Mouse (Mus musculus) liver, embryonic 15.5 days (tissue): ENCODE results near the gene Scel. TPM values are rescaled to one million over a fixed set of nuclear protein-coding genes. Genes with fewer than 3 reads are reported as not detected.

ENCODE experiments used
- ATAC-seq: fragments of 200-750 bp; cut with Nextera tagmentation; 2 replicates; pipeline ENCODE4 v1.8.0; 2017; ENCODE audit warnings: moderate number of reproducible peaks, mild to moderate bottlenecking, moderate library complexity; ENCODE audit not compliant: insufficient read depth
- H3K27ac ChIP-seq: fragments of 300-500 bp; sonication (generic); replicated peaks from 2 replicates; pipeline ENCODE4 v1.5.1; 2015; ENCODE audit warnings: mild to moderate bottlenecking, inconsistent platforms
- H3K27me3 ChIP-seq: fragments of 300-500 bp; sonication (generic); 2 replicates; pipeline ENCODE4 v1.6.1; 2015; ENCODE audit warnings: mild to moderate bottlenecking, inconsistent platforms
- H3K36me3 ChIP-seq: fragments of 300-500 bp; sonication (generic); replicated peaks from 2 replicates; pipeline ENCODE4 v1.6.1; 2015; ENCODE audit warnings: moderate library complexity, mild to moderate bottlenecking, inconsistent platforms
- H3K4me1 ChIP-seq: fragments of 300-500 bp; sonication (generic); replicated peaks from 2 replicates; pipeline ENCODE4 v1.6.1; 2015; ENCODE audit warnings: inconsistent platforms
- H3K4me2 ChIP-seq: fragments of 300-500 bp; sonication (generic); 2 replicates; pipeline ENCODE4 v1.6.1; 2015; ENCODE audit warnings: moderate library complexity, mild to moderate bottlenecking, inconsistent platforms
- H3K4me3 ChIP-seq: fragments of 300-500 bp; sonication (generic); replicated peaks from 2 replicates; pipeline ENCODE4 v1.5.1; 2015; ENCODE audit warnings: mild to moderate bottlenecking, inconsistent platforms
- H3K9ac ChIP-seq: fragments of 300-500 bp; sonication (generic); 2 replicates; pipeline ENCODE4 v1.6.1; 2015; ENCODE audit warnings: moderate library complexity, mild to moderate bottlenecking, inconsistent platforms
- H3K9me3 ChIP-seq: fragments of 300-500 bp; sonication (generic); replicated peaks from 2 replicates; pipeline ENCODE4 v1.6.1; 2016; ENCODE audit warnings: inconsistent platforms
- WGBS: fragments of 180-500 bp; shearing (Covaris S2); methylation state at CpG from one replicate; pipeline ENCODE4 v1.1.7; 2015; ENCODE audit warnings: mixed read lengths; ENCODE audit not compliant: insufficient replicate concordance; 5-methylcytosine and 5-hydroxymethylcytosine counted together
- polyA plus RNA-seq: library from polyadenylated mRNA; unstranded; fragments of >200 nt; fragmentation: Nextera tagmentation; extraction: Ambion mirVana; gene quantifications from 2 replicates; pipeline ENCODE4 v1.2.1, GENCODE M21; 2015

Gene Scel
- polyA plus RNA-seq, 1 experiment from 2014 or later = 0.14 TPM

GRCm38 (mm10) chr14:103571598-103572320 is 58.6 kb downstream of the Scel start:
- no peak overlapping the region for H3K4me3 ChIP-seq
- WGBS = 69% methylated on average over 13 of the region's 13 CpGs
- H3K4me2 ChIP-seq = no peak overlapping the region
- no peak for ATAC-seq
- H3K4me1 ChIP-seq = no peaks in the 10 kb centered on the region
- no peaks in the 10 kb centered on the region for H3K9me3 ChIP-seq
- H3K36me3 ChIP-seq = no peaks in the 10 kb centered on the region
- H3K9ac ChIP-seq = no peak overlapping the region
- no peak overlapping the region for H3K27ac ChIP-seq
- no peaks in the 10 kb centered on the region for H3K27me3 ChIP-seq

GRCm38 (mm10) chr14:103575854-103576253 is 62.7 kb downstream of the Scel start:
- no peaks in the 10 kb centered on the region for H3K9me3 ChIP-seq
- no peak overlapping the region for H3K4me3 ChIP-seq
- no peak overlapping the region for H3K27ac ChIP-seq
- H3K4me2 ChIP-seq = no peak overlapping the region
- no peaks in the 10 kb centered on the region for H3K27me3 ChIP-seq
- no peaks in the 10 kb centered on the region for H3K4me1 ChIP-seq
- ATAC-seq = no peak
- H3K9ac ChIP-seq = no peak overlapping the region
- H3K36me3 ChIP-seq = no peaks in the 10 kb centered on the region
- 59% methylated on average over 7 of the region's 7 CpGs for WGBS

- no peak for ATAC-seq
- Histone ChIP-seq H3K4me1 (no peaks in the 10 kb centered on the region), H3K4me3 (no peak overlapping the region), H3K27ac (no peak overlapping the region), H3K27me3 (no peaks in the 10 kb centered on the region), H3K9ac (no peak overlapping the region), H3K36me3 (no peaks in the 10 kb centered on the region), H3K4me2 (no peak overlapping the region), H3K9me3 (no peaks in the 10 kb centered on the region)
Measured at GRCm38 (mm10) chr14:103577011-103577410, 63.9 kb downstream of the Scel start.

GRCm38 (mm10) chr14:103586662-103587061 is 73.5 kb downstream of the Scel start:
- no peaks in the 10 kb centered on the region for H3K36me3 ChIP-seq

GRCm38 (mm10) chr14:103587208-103587900 is 74.2 kb downstream of the Scel start:
- no peak overlapping the region for H3K27ac ChIP-seq
- no peak for ATAC-seq
- H3K4me1 ChIP-seq = no peaks in the 10 kb centered on the region
- WGBS = 68% methylated on average over 10 of the region's 10 CpGs
- H3K36me3 ChIP-seq = no peaks in the 10 kb centered on the region
- H3K9ac ChIP-seq = no peak overlapping the region
- no peak overlapping the region for H3K4me2 ChIP-seq
- no peaks in the 10 kb centered on the region for H3K9me3 ChIP-seq
- no peaks in the 10 kb centered on the region for H3K27me3 ChIP-seq
- H3K4me3 ChIP-seq = no peak overlapping the region

More at GRCm38 (mm10) chr14:103586662-103587061, 73.5 kb downstream of the Scel start:
- Histone ChIP-seq H3K27ac (no peak overlapping the region), H3K4me1 (no peaks in the 10 kb centered on the region), H3K27me3 (no peaks in the 10 kb centered on the region), H3K9me3 (no peaks in the 10 kb centered on the region), H3K4me3 (no peak overlapping the region), H3K4me2 (no peak overlapping the region), H3K9ac (no peak overlapping the region)
- 41% methylated on average over 4 of the region's 4 CpGs for WGBS
- no peak for ATAC-seq

GRCm38 (mm10) chr14:103589819-103590218 is 76.7 kb downstream of the Scel start:
- Histone ChIP-seq H3K4me3 (no peak overlapping the region), H3K9me3 (no peaks in the 10 kb centered on the region), H3K27ac (no peak overlapping the region), H3K4me1 (no peaks in the 10 kb centered on the region), H3K4me2 (no peak overlapping the region), H3K36me3 (no peaks in the 10 kb centered on the region), H3K9ac (no peak overlapping the region), H3K27me3 (no peaks in the 10 kb centered on the region)
- ATAC-seq = no peak
- WGBS = 61% methylated on average over 7 of the region's 7 CpGs

GRCm38 (mm10) chr14:103595870-103596269 is 82.7 kb downstream of the Scel start:
- no peak overlapping the region for H3K27ac ChIP-seq
- 50% methylated on average over 5 of the region's 5 CpGs for WGBS
- H3K9ac ChIP-seq = no peak overlapping the region
- H3K4me3 ChIP-seq = no peak overlapping the region
- H3K36me3 ChIP-seq = no peaks in the 10 kb centered on the region
- no peaks in the 10 kb centered on the region for H3K9me3 ChIP-seq
- no peak for ATAC-seq
- no peaks in the 10 kb centered on the region for H3K4me1 ChIP-seq
- H3K4me2 ChIP-seq = no peak overlapping the region
- H3K27me3 ChIP-seq = no peaks in the 10 kb centered on the region

GRCm38 (mm10) chr14:103608063-103608462 is 94.9 kb downstream of the Scel start:
- Histone ChIP-seq H3K4me3 (no peak overlapping the region), H3K9ac (no peak overlapping the region), H3K27me3 (no peaks in the 10 kb centered on the region), H3K4me2 (no peak overlapping the region), H3K9me3 (no peaks in the 10 kb centered on the region), H3K4me1 (no peaks in the 10 kb centered on the region), H3K36me3 (no peaks in the 10 kb centered on the region), H3K27ac (no peak overlapping the region)
- WGBS = 73% methylated on average over 8 of the region's 8 CpGs
- no peak for ATAC-seq

- Histone ChIP-seq H3K36me3 (no peaks in the 10 kb centered on the region), H3K27me3 (no peaks in the 10 kb centered on the region), H3K9ac (no peak overlapping the region), H3K4me1 (no peaks in the 10 kb centered on the region), H3K9me3 (no peaks in the 10 kb centered on the region), H3K4me2 (no peak overlapping the region), H3K4me3 (no peak overlapping the region), H3K27ac (no peak overlapping the region)
- WGBS = 70% methylated on average over 6 of the region's 6 CpGs
- ATAC-seq = no peak
Measured at GRCm38 (mm10) chr14:103613573-103614271, 100.6 kb downstream of the Scel start.

- H3K27me3 ChIP-seq = no peaks in the 10 kb centered on the region
- H3K4me1 ChIP-seq = no peaks in the 10 kb centered on the region
- no peaks in the 10 kb centered on the region for H3K9me3 ChIP-seq
- no peak overlapping the region for H3K27ac ChIP-seq
- H3K4me2 ChIP-seq = no peak overlapping the region
- no peaks in the 10 kb centered on the region for H3K36me3 ChIP-seq
- no peak for ATAC-seq
- H3K9ac ChIP-seq = no peak overlapping the region
- 71% methylated on average over 4 of the region's 4 CpGs for WGBS
- no peak overlapping the region for H3K4me3 ChIP-seq
Measured at GRCm38 (mm10) chr14:103614272-103614587, 101.1 kb downstream of the Scel start.

- H3K9ac ChIP-seq = no peak overlapping the region
- H3K9me3 ChIP-seq = no peaks in the 10 kb centered on the region
- WGBS = 56% methylated on average over 4 of the region's 4 CpGs
- no peaks in the 10 kb centered on the region for H3K4me1 ChIP-seq
- H3K27me3 ChIP-seq = no peaks in the 10 kb centered on the region
- no peak overlapping the region for H3K27ac ChIP-seq
- H3K4me2 ChIP-seq = no peak overlapping the region
- no peaks in the 10 kb centered on the region for H3K36me3 ChIP-seq
- no peak overlapping the region for H3K4me3 ChIP-seq
- ATAC-seq = no peak
Measured at GRCm38 (mm10) chr14:103619756-103620155, 106.6 kb downstream of the Scel start.
